Mouse (Mus musculus): ENCODE measurements around the gene Evc. TPM values are rescaled to one million over a fixed set of nuclear protein-coding genes. Genes with fewer than 3 reads are reported as not detected.
A peak's percentile ranks its signal among the peaks of the same experiment; 100 is the strongest.

Gene Evc
- 12.1 and 17.1 TPM in 2 replicates for total RNA-seq (2014; rRNA removed)
- 4.2 and 4.7 TPM in 2 replicates for polyA plus RNA-seq (2015; fragmentation: Nextera tagmentation; extraction: Ambion mirVana)

- H3K36me3 ChIP-seq (ENCODE audit: insufficient read depth, low read length): no peaks in the 10 kb centered on the region
- no peak within 1 kb of the TSS for H3K27ac ChIP-seq
- H3K4me1 ChIP-seq (ENCODE audit: insufficient read depth, low read length): 0 out of 2 replicates have a peak, but pooled peaks cover 3% of the 10 kb centered on the region
- DNase-seq (ENCODE audit: low spot score) (peak; percentile 64), ATAC-seq (peak; percentile 67; the same call in 1 of the 2 replicates)
- peak within 1 kb of the TSS; percentile 64 for H3K4me3 ChIP-seq (ENCODE audit: low read length)
- H3K27me3 ChIP-seq (ENCODE audit: insufficient read depth, low read length): no peaks in the 10 kb centered on the region
- no peaks in the 10 kb centered on the region for H3K9me3 ChIP-seq (ENCODE audit: low read length)
- under 1% methylated on average over 48 of the region's 48 CpGs for WGBS
- peak within 1 kb of the TSS; percentile 53 for H3K9ac ChIP-seq (replicated peaks; ENCODE audit: low read length)
- TF ChIP-seq CTCF (IDR thresholded peaks at IDR 0.05; ENCODE audit: low read depth): peak; percentile 16
- peak within 1 kb of the TSS; percentile 98 for H3K4me2 ChIP-seq (ENCODE audit: low read depth, low read length)
These were observed at the start of gene Evc for GRCm38 (mm10) chr5:37336485-37337105. TSS of gene Evc (minus strand) at chr5:37336894.

- Histone ChIP-seq H3K9me3 (ENCODE audit: low read length) (no peaks in the 10 kb centered on the region), H3K27ac (no peak overlapping the region), H3K4me1 (ENCODE audit: insufficient read depth, low read length) (no peaks in the 10 kb centered on the region), H3K9ac (replicated peaks; ENCODE audit: low read length) (no peak overlapping the region), H3K27me3 (ENCODE audit: insufficient read depth, low read length) (no peaks in the 10 kb centered on the region), H3K4me3 (ENCODE audit: low read length) (no peak overlapping the region), H3K4me2 (ENCODE audit: low read depth, low read length) (no peak overlapping the region), H3K36me3 (ENCODE audit: insufficient read depth, low read length) (0 out of 2 replicates have a peak, but pooled peaks cover 5% of the 10 kb centered on the region)
- DNase-seq (ENCODE audit: low spot score): no peak
- no peak for TF ChIP-seq CTCF (IDR thresholded peaks at IDR 0.05; ENCODE audit: low read depth)
- no peak for ATAC-seq
- 85% methylated on average over 3 of the region's 3 CpGs for WGBS
These were observed 46.9 kb upstream of the Evc start for GRCm38 (mm10) chr5:37383570-37383969.

GRCm38 (mm10) chr5:37380641-37381040, 43.9 kb upstream of the Evc start:
- H3K36me3 ChIP-seq (ENCODE audit: insufficient read depth, low read length): 0 out of 2 replicates have a peak, but pooled peaks cover 5% of the 10 kb centered on the region
- ATAC-seq (peak; percentile 30; the same call in 1 of the 2 replicates), DNase-seq (ENCODE audit: low spot score) (no peak)
- 77% methylated on average over 4 of the region's 4 CpGs for WGBS
- H3K27me3 ChIP-seq (ENCODE audit: insufficient read depth, low read length): no peaks in the 10 kb centered on the region
- no peak overlapping the region for H3K4me2 ChIP-seq (ENCODE audit: low read depth, low read length)
- H3K9me3 ChIP-seq (ENCODE audit: low read length): no peaks in the 10 kb centered on the region
- no peak for TF ChIP-seq CTCF (IDR thresholded peaks at IDR 0.05; ENCODE audit: low read depth)
- no peak overlapping the region for H3K9ac ChIP-seq (replicated peaks; ENCODE audit: low read length)
- H3K4me3 ChIP-seq (ENCODE audit: low read length): no peak overlapping the region
- H3K27ac ChIP-seq: 0 out of 2 replicates have a peak overlapping the region, but pooled peaks have one; percentile 6
- no peaks in the 10 kb centered on the region for H3K4me1 ChIP-seq (ENCODE audit: insufficient read depth, low read length)

- no peak for ATAC-seq
- TF ChIP-seq CTCF (IDR thresholded peaks at IDR 0.05; ENCODE audit: low read depth): no peak
- Histone ChIP-seq H3K27ac (no peak overlapping the region), H3K4me3 (ENCODE audit: low read length) (no peak overlapping the region), H3K9me3 (ENCODE audit: low read length) (no peaks in the 10 kb centered on the region), H3K4me2 (ENCODE audit: low read depth, low read length) (no peak overlapping the region), H3K9ac (replicated peaks; ENCODE audit: low read length) (no peak overlapping the region), H3K36me3 (ENCODE audit: insufficient read depth, low read length) (0 out of 2 replicates have a peak, but pooled peaks cover 5% of the 10 kb centered on the region), H3K4me1 (ENCODE audit: insufficient read depth, low read length) (no peaks in the 10 kb centered on the region), H3K27me3 (ENCODE audit: insufficient read depth, low read length) (no peaks in the 10 kb centered on the region)
- WGBS: 71% methylated on average over 7 of the region's 7 CpGs
- DNase-seq (ENCODE audit: low spot score): no peak
These were observed 40.7 kb upstream of the Evc start for GRCm38 (mm10) chr5:37377376-37377775.

GRCm38 (mm10) chr5:37368796-37369195, 32.1 kb upstream of the Evc start:
- WGBS: 77% methylated on average over 8 of the region's 8 CpGs
- Histone ChIP-seq H3K9me3 (ENCODE audit: low read length) (no peaks in the 10 kb centered on the region), H3K27ac (no peak overlapping the region), H3K36me3 (ENCODE audit: insufficient read depth, low read length) (no peaks in the 10 kb centered on the region), H3K9ac (replicated peaks; ENCODE audit: low read length) (no peak overlapping the region), H3K27me3 (ENCODE audit: insufficient read depth, low read length) (no peaks in the 10 kb centered on the region), H3K4me1 (ENCODE audit: insufficient read depth, low read length) (no peaks in the 10 kb centered on the region), H3K4me2 (ENCODE audit: low read depth, low read length) (no peak overlapping the region), H3K4me3 (ENCODE audit: low read length) (no peak overlapping the region)
- TF ChIP-seq CTCF (IDR thresholded peaks at IDR 0.05; ENCODE audit: low read depth): no peak
- no peak for DNase-seq (ENCODE audit: low spot score)
- no peak for ATAC-seq

GRCm38 (mm10) chr5:37365751-37366150, 29.1 kb upstream of the Evc start:
- no peaks in the 10 kb centered on the region for H3K36me3 ChIP-seq (ENCODE audit: insufficient read depth, low read length)
- ATAC-seq (peak; percentile 38; the same call in 1 of the 2 replicates), DNase-seq (ENCODE audit: low spot score) (peak; percentile 51)
- TF ChIP-seq CTCF (IDR thresholded peaks at IDR 0.05; ENCODE audit: low read depth): peak; percentile 49
- H3K4me3 ChIP-seq (ENCODE audit: low read length): no peak overlapping the region
- H3K27ac ChIP-seq: no peak overlapping the region
- no peak overlapping the region for H3K4me2 ChIP-seq (ENCODE audit: low read depth, low read length)
- no peaks in the 10 kb centered on the region for H3K4me1 ChIP-seq (ENCODE audit: insufficient read depth, low read length)
- no peak overlapping the region for H3K9ac ChIP-seq (replicated peaks; ENCODE audit: low read length)
- H3K27me3 ChIP-seq (ENCODE audit: insufficient read depth, low read length): no peaks in the 10 kb centered on the region
- no peaks in the 10 kb centered on the region for H3K9me3 ChIP-seq (ENCODE audit: low read length)

- Histone ChIP-seq H3K4me1 (ENCODE audit: insufficient read depth, low read length) (no peaks in the 10 kb centered on the region), H3K4me3 (ENCODE audit: low read length) (no peak overlapping the region), H3K9ac (replicated peaks; ENCODE audit: low read length) (no peak overlapping the region), H3K36me3 (ENCODE audit: insufficient read depth, low read length) (no peaks in the 10 kb centered on the region), H3K4me2 (ENCODE audit: low read depth, low read length) (no peak overlapping the region), H3K27me3 (ENCODE audit: insufficient read depth, low read length) (no peaks in the 10 kb centered on the region), H3K27ac (no peak overlapping the region), H3K9me3 (ENCODE audit: low read length) (no peaks in the 10 kb centered on the region)
- ATAC-seq (no peak), DNase-seq (ENCODE audit: low spot score) (no peak)
- no peak for TF ChIP-seq CTCF (IDR thresholded peaks at IDR 0.05; ENCODE audit: low read depth)
- 87% methylated on average over 5 of the region's 5 CpGs for WGBS
These were observed 26.6 kb upstream of the Evc start for GRCm38 (mm10) chr5:37363284-37363683.

Measured in hindbrain, postnatal 0 days (tissue).